Mouse (Mus musculus) frontal cortex, postnatal 14 days (tissue): ENCODE measurements at regions not wholly inside any gene's neighbourhood (a gene's known extent, or its start where the extent isn't known, plus 50 kb on each side); places are given as distances from the start of the nearest gene placed in this dataset.

Experiments
- DNase-seq, 2 experiments: peaks; one replicate each; pipeline ENCODE4 v3.0.0; 2022; ENCODE audit warnings: low spot score in 2 of 2

DNA sequence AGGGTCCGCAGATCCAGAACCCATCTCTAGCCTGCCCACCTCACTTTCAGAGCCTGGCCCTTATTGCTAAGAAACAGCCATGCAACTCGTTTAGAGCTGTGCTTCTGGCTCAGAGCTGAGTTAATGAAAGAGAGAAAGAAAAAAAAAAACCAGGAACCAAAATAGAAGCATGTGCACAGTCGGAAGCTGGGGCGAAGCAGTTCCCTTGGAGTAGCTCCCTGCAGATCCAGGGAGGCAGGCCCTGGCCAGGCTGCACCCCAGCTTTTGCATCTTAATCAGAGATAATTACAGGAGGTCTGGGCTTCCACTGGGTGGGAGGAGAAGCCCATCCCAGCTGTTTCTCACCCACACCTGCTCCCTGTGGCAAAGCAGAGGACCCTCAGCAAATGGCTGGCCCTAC is 53.9 kb downstream of the Adra2c start:
- DNase-seq: peak in 1 of 2 experiments; percentile 32

DNA sequence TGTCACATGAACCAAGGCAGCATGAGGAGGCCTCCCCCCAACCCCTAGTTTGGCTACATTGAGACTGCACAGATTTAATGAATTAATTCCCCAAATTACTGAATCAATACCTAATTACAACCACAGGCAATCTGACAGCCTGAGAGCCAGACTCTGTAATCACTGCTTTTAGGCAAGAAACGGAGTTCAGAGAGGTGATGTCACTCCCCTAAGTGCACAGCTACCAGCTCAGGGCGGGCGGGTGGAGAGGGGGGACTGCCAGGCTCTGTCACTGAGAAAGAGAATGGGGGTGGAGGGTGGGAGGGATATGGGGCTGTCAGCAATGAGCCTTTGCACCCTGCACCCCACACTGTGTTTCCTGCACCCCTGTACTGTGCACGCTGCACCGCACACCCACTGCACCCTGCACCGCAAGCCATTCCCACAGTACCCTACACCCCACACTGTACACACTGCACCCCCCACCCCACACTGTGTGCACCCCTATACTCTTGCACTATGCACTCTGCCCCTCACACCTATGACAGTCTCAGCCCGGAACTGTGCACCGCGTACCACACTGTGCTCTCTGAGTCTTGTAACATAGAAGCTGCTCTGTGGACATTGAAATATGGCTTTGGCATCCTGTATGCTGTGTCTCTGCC is 54.4 kb upstream of the Hmx1 start:
- no peak for DNase-seq

DNA sequence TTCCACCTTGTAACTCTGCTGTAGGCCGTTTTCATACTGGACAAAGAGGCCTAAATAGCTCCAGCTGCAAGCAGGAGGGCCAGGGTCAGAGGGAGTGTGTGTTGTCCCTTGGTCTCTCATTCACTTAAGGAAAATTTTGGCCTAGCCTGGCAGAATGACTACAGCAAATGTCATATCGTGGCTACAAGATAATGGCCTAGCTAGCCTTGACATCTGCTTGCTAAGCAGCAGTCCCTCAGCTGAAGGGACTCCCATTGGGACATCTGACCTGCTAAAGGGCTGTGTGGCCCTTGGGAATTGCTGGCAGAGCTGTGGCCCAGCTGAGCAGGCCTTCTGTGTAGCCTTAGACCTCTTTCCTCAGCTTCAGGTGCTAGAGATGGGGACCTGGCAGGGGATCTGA is 53.8 kb upstream of the Hmx1 start:
- DNase-seq: no peak
